Mouse (Mus musculus) naive thymus-derived CD4-positive, alpha-beta T cell, adult 2 months (primary cell): ENCODE data around the gene Fam13c.

Experiments
- DNase-seq: peaks from one replicate; pipeline ENCODE4 v3.0.0-alpha.2; 2011; ENCODE audit warnings: low read depth

The Fam13c gene

GRCm38 (mm10) chr10:70465638-70466037 is 25.4 kb downstream of the Fam13c start:
- DNase-seq: no peak

- no peak for DNase-seq
Observed at GRCm38 (mm10) chr10:70470836-70471235, 30.6 kb downstream of the Fam13c start.

- no peak for DNase-seq
Observed at GRCm38 (mm10) chr10:70477741-70478145, 37.5 kb downstream of the Fam13c start.

GRCm38 (mm10) chr10:70483736-70484135 is 43.5 kb downstream of the Fam13c start:
- no peak for DNase-seq

GRCm38 (mm10) chr10:70484568-70485286 is 44.4 kb downstream of the Fam13c start:
- no peak for DNase-seq

GRCm38 (mm10) chr10:70485287-70485612 is 45.0 kb downstream of the Fam13c start:
- DNase-seq: no peak

GRCm38 (mm10) chr10:70486651-70487050 is 46.4 kb downstream of the Fam13c start:
- DNase-seq: no peak

GRCm38 (mm10) chr10:70493891-70494290 is 53.6 kb downstream of the Fam13c start:
- DNase-seq: no peak

GRCm38 (mm10) chr10:70494441-70494840 is 54.2 kb downstream of the Fam13c start:
- no peak for DNase-seq

GRCm38 (mm10) chr10:70495106-70496104 is 55.1 kb downstream of the Fam13c start:
- no peak for DNase-seq

- no peak for DNase-seq
Observed at GRCm38 (mm10) chr10:70496938-70497337, 56.7 kb downstream of the Fam13c start.

GRCm38 (mm10) chr10:70498328-70498727 is 58.0 kb downstream of the Fam13c start:
- no peak for DNase-seq

- no peak for DNase-seq
Observed at GRCm38 (mm10) chr10:70499246-70499645, 59.0 kb downstream of the Fam13c start.

GRCm38 (mm10) chr10:70504871-70505270 is 64.6 kb downstream of the Fam13c start:
- no peak for DNase-seq

GRCm38 (mm10) chr10:70505395-70505794 is 65.1 kb downstream of the Fam13c start:
- no peak for DNase-seq

GRCm38 (mm10) chr10:70505842-70506241 is 65.6 kb downstream of the Fam13c start:
- DNase-seq: no peak

GRCm38 (mm10) chr10:70506499-70507168 is 66.4 kb downstream of the Fam13c start:
- DNase-seq: no peak

GRCm38 (mm10) chr10:70507880-70508279 is 67.6 kb downstream of the Fam13c start:
- no peak for DNase-seq

- no peak for DNase-seq
Observed at GRCm38 (mm10) chr10:70514848-70515247, 74.6 kb downstream of the Fam13c start.

GRCm38 (mm10) chr10:70516661-70517060 is 76.4 kb downstream of the Fam13c start:
- no peak for DNase-seq

GRCm38 (mm10) chr10:70519640-70520099 is 79.4 kb downstream of the Fam13c start:
- DNase-seq: no peak
